In genomic region chr12:98215512-98215911, GRCm38 (mm10) we compare ENCODE assay signal across 16 mouse cellular contexts. TPM values are rescaled to one million over a fixed set of nuclear protein-coding genes. Genes with fewer than 3 reads are reported as not detected.
DNase-seq lines count a peak whose midpoint lies in the region; TF ChIP-seq lines count a peak whose summit lies in the region.
"Had no signal": no experiment of that assay in that cellular context is flagged by ENCODE, and none has a peak within 500 bp of the region (broad histone marks: within the 10 kb centered on the region; RNA-seq: fewer than 3 reads in every experiment).

No protein-coding gene starts in this region.

- DNase-seq in heart, adult 11 months, result peak; percentile 89
- DNase-seq in heart, adult 8-10 months (ENCODE audit: low spot score), result no peak
- DNase-seq in kidney, postnatal 4 days, result peak; percentile 18 to 23
- DNase-seq in kidney, adult 11 months, result no peak
- no peak for DNase-seq in urinary bladder, postnatal 14 days (ENCODE audit: low spot score)
- no peak for DNase-seq in thymus, postnatal 4 days
- DNase-seq: cerebellum, adult 11-12 months; gastrocnemius, postnatal 25 days; thymus, adult 2 months had no signal

- no peak overlapping the region for H3K4me3 ChIP-seq in bone marrow macrophage, adult 2 months (ENCODE audit: insufficient read depth, low read length)
- H3K4me3 ChIP-seq in macrophage (ENCODE audit: inconsistent target), result no peak overlapping the region
- H3K4me3 ChIP-seq: midbrain, embryonic 12.5 days; neural tube, embryonic 12.5 days had no signal

- 13% methylated on average over 6 of the region's 6 CpGs for WGBS in macrophage (ENCODE audit: missing documents)

- no peak for TF ChIP-seq CTCF in bone marrow macrophage, adult 2 months (IDR thresholded peaks at IDR 0.05; ENCODE audit: low read depth, low read length)

- peaks cover 11% of the 10 kb centered on the region for H3K4me1 ChIP-seq in bone marrow macrophage, adult 2 months (ENCODE audit: control insufficient read depth, insufficient read depth, low read length)

- no peaks in the 10 kb centered on the region for H3K79me2 ChIP-seq in macrophage (ENCODE audit: inconsistent target)

- peak overlapping the region; percentile 54 for H3K27ac ChIP-seq in bone marrow macrophage, adult 2 months (ENCODE audit: insufficient read depth, low read depth, low read length)
- peak overlapping the region; percentile 41 for H3K27ac ChIP-seq in macrophage
- H3K27ac ChIP-seq: liver, embryonic 14.5 days; midbrain, embryonic 12.5 days; neural tube, embryonic 12.5 days had no signal

- TF ChIP-seq POLR2A in bone marrow macrophage, adult 2 months (IDR thresholded peaks at IDR 0.05; ENCODE audit: borderline replicate concordance, low read depth, low read length), result no peak

- peaks cover 38% of the 10 kb centered on the region for H3K36me3 ChIP-seq in macrophage (ENCODE audit: inconsistent target)

RNA-seq across cellular contexts. Expression of gene Galc, which starts 43.7 kb away (rescaled TPM):
- total RNA-seq in heart, adult 8-10 months (2022), result 1 to 10 TPM; 7.6 to 9.6 (median 8.0) TPM
- 87.4 and 99.3 TPM in 2 replicates for polyA plus RNA-seq in bone marrow macrophage, adult 2 months (2012; ENCODE audit: insufficient read depth, insufficient read length, missing spikeins)
- 100 to 1,000 TPM in 22 of 26 experiments, 10 to 100 TPM in 4; 19.2 to 310 (median 194) TPM for total RNA-seq in macrophage (2018; cell fraction: chromatin; rRNA removed)
- total RNA-seq in macrophage (2018; cell fraction: cytosol; rRNA removed), result 100 to 1,000 TPM in 10 of 26 experiments, 10 to 100 TPM in 16; 26.4 to 197 (median 74.6) TPM
- total RNA-seq in macrophage (2018; cell fraction: nucleus; rRNA removed), result 100 to 1,000 TPM in 21 of 26 experiments, 10 to 100 TPM in 5; 37.1 to 352 (median 156) TPM
- polyA plus RNA-seq in macrophage (2018), result 80.9 to 133 TPM (median 112 TPM) in 3 replicates

RNA-seq across cellular contexts. Expression of gene Gpr65, which starts 52.9 kb away (rescaled TPM):
- total RNA-seq in heart, adult 8-10 months (2022), result under 1 TPM; 0.28 to 0.43 (median 0.35) TPM
- polyA plus RNA-seq in bone marrow macrophage, adult 2 months (2012; ENCODE audit: insufficient read depth, insufficient read length, missing spikeins), result 120 and 122 TPM in 2 replicates
- total RNA-seq in macrophage (2018; cell fraction: chromatin; rRNA removed), result 100 to 1,000 TPM in 12 of 26 experiments, 10 to 100 TPM in 11, 1 to 10 TPM in 3; 4.4 to 225 (median 96.2) TPM
- total RNA-seq in macrophage (2018; cell fraction: cytosol; rRNA removed), result 100 to 1,000 TPM in 25 of 26 experiments, 10 to 100 TPM in 1; 98.6 to 277 (median 172) TPM
- total RNA-seq in macrophage (2018; cell fraction: nucleus; rRNA removed), result 100 to 1,000 TPM in 23 of 26 experiments, 10 to 100 TPM in 3; 18.3 to 575 (median 202) TPM
- 99.7 to 173 TPM (median 110 TPM) in 3 replicates for polyA plus RNA-seq in macrophage (2018)
- total RNA-seq: layer of hippocampus, adult 18-20 months; left cerebral cortex, postnatal 25 days had no signal

Comparison
In these comparisons a context has a peak if more than half of its experiments do, and no peak if none do; other contexts are left out.
1. DNase-seq: peak in heart, adult 11 months (single experiment) and kidney, postnatal 4 days (2 of 2); none in heart, adult 8-10 months (single experiment), kidney, adult 11 months (single experiment), urinary bladder, postnatal 14 days (single experiment) and thymus, postnatal 4 days (single experiment).